Mouse (Mus musculus) heart, adult 9 months (tissue): ENCODE results near the gene Ssbp1.

Source experiments
- DNase-seq, 2 experiments: peaks; one replicate each; pipeline ENCODE4 v3.0.0; 2022; ENCODE audit warnings: low spot score in 2 of 2

Ssbp1 gene

GRCm38 (mm10) chr6:40454436-40455041, 16.6 kb upstream of the Ssbp1 start:
- DNase-seq, result no peak

DNA sequence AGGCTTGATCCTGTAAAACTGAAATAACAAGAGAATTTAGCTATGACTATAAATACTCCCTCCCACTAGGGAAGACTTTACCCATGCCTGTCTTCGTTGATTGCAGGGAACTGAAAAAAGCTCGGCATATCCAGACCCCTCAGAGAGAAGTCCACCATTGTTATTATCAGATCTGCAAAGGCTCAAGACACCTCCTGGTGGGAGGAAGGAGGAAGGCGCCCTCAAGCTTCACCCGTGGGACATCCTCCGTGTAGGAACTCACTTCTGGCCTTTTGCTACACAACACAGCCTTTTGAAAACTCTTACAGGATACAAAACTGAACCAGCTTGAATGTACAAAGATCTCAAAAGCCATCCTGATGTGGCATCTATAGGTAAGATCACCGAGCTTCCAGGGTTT, 5.4 kb upstream of the Ssbp1 start:
- DNase-seq, result no peak

DNA sequence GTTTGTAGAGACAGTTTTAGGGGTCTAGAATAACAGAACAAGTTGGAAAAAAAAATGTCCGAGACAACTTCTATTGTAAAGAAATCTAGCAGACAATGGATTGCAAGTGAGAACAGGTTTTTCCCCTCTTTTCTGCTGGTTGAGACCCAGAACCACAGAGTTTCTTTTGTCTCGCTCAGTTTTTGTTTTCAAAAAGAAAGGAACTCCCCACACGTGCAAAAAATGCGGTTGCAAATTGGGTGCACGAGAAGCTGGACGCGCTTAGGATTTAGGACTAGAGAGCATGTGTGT, 513 bp downstream of the Ssbp1 start:
- DNase-seq, result no peak

DNA sequence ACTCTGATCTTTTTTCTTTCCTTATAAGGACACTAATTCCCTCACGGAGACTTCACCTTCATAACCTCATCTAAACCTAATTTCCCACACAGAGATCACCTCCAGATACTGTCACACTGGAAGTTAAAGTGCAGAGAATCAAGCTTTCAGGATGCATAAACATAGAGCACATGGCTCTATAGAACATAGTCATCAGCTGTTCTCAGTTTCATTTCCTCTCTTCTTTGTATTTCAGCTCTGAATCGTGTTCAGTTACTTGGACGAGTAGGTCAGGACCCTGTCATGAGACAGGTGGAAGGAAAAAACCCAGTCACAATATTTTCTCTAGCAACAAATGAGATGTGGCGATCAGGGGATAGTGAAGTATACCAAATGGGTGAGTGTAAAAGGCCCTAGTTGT, 5.0 kb downstream of the Ssbp1 start:
- no peak for DNase-seq

- DNase-seq, result no peak
Measured at GRCm38 (mm10) chr6:40479705-40480104, 8.6 kb downstream of the Ssbp1 start.

DNA sequence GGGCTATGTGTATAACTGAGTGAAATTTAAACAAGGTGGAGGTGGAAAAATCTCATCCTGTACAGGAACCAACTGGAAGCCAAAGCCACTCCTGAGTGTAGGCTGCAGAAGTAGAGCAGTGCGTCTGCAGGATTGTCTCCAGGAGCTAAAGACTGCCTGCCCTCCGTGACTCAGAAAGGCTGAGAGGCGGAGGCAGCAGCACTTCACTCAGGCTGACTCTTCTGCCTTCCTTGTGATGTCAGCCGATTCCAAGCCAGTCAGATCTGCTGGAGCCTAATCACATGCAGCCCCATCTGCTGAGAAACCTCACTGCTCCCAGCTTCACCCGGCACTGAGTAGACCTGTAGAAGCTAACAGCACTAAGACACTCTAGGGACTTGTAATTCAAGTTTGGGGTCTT, 11.2 kb downstream of the Ssbp1 start:
- DNase-seq, result no peak

- DNase-seq, result no peak
Measured at GRCm38 (mm10) chr6:40490933-40491332, 19.8 kb downstream of the Ssbp1 start, which contains the start of gene Tas2r137. Gene Tas2r137, plus strand, starts transcription at chr6:40491233.

DNA sequence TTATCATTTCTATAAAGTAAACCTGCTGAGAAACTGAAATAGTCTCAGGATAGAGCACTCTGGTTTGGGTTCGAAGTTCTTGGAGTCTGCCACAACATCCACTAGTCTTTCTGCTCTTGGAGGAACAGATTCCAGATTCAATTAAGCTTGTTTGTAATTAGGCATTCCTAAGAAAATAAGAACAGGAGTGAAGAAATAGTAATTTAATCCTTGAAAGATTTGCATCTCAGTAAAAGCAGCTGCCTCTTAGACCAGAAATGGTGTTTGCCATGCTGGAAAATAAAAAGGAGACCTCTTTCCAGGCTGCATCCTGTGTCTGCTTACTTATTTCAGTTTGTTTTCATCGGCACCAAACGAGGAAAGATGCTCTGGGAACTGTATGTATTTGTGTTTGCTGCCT, 22.1 kb downstream of the Ssbp1 start, which contains the start of gene Tas2r108:
Tas2r108 (plus strand) TSS at position 301 of the 400 bp plus-strand sequence.
- DNase-seq, result no peak

DNA sequence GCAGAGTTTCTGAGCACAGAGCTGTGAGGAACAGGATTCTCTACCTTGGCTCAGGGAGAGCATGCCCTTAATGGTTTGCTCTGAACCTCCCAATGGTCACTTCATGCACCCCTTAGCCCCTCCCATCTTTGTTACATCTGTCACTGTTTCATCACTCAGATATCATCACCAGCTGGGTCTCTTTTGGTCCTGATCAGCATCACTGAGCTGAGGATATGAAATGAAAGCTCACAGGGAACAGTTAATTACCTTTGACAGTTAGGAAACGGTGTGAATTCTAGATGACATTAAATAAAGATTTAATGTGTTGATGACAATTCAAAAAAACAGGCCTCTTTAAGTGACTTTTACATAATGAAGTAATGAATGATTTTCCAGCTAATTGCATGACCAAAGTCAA, 48.3 kb downstream of the Ssbp1 start, which contains the start of gene Prss37:
Prss37 (minus strand) TSS at position 101 of the 400 bp plus-strand sequence.
- DNase-seq, result no peak
